Mouse (Mus musculus) intestine, embryonic 16.5 days (tissue): ENCODE measurements around the gene Notch3. TPM values are rescaled to one million over a fixed set of nuclear protein-coding genes. Genes with fewer than 3 reads are reported as not detected.
"Not testable (repeated sequence)": the region's sequence is repeated elsewhere in the genome, so short reads cannot be mapped to it uniquely, and the experiment has no call there.

Experiments used
- ATAC-seq: fragments of 200-750 bp; cut with Nextera tagmentation; 2 replicates; pipeline ENCODE4 v1.8.0; 2017; ENCODE audit warnings: moderate TSS enrichment, moderate library complexity
- H3K27ac ChIP-seq: fragments of 300-500 bp; sonication (generic); 2 replicates; pipeline ENCODE4 v1.5.1; 2014; ENCODE audit warnings: mild to moderate bottlenecking, low read length
- H3K27me3 ChIP-seq: fragments of 300-500 bp; sonication (generic); replicated peaks from 2 replicates; pipeline ENCODE4 v1.6.1; 2014; ENCODE audit warnings: low read length, control low read depth, mixed read lengths; ENCODE audit not compliant: control insufficient read depth, insufficient read depth
- H3K36me3 ChIP-seq: fragments of 300-500 bp; sonication (generic); 2 replicates; pipeline ENCODE4 v1.6.1; 2014; ENCODE audit warnings: low read length, control low read depth; ENCODE audit not compliant: control insufficient read depth, insufficient read depth
- H3K4me1 ChIP-seq: fragments of 300-500 bp; sonication (generic); 2 replicates; pipeline ENCODE4 v1.6.1; 2014; ENCODE audit warnings: low read length, control low read depth, mixed read lengths; ENCODE audit not compliant: control insufficient read depth, insufficient read depth
- H3K4me2 ChIP-seq: fragments of 300-500 bp; sonication (generic); 2 replicates; pipeline ENCODE4 v1.6.1; 2014; ENCODE audit warnings: low read depth, low read length, control low read depth
- H3K4me3 ChIP-seq: fragments of 300-500 bp; sonication (generic); 2 replicates; pipeline ENCODE4 v1.5.1; 2014; ENCODE audit warnings: mild to moderate bottlenecking, low read length
- H3K9ac ChIP-seq: fragments of 300-500 bp; sonication (generic); 2 replicates; pipeline ENCODE4 v1.6.1; 2014; ENCODE audit warnings: low read depth, low read length
- H3K9me3 ChIP-seq: fragments of 300-500 bp; sonication (generic); 2 replicates; pipeline ENCODE4 v1.6.1; 2016; ENCODE audit warnings: low read length, control low read depth; ENCODE audit not compliant: control insufficient read depth
- WGBS: fragments of 180-500 bp; shearing (Covaris S2); extraction: QIAGEN DNeasy Blood & Tissue Kit; methylation state at CpG from one replicate; pipeline ENCODE4 v1.1.7; 2014; 5-methylcytosine and 5-hydroxymethylcytosine counted together
- polyA plus RNA-seq: library from polyadenylated mRNA; unstranded; fragments of >200 nt; fragmentation: Nextera tagmentation; extraction: Ambion mirVana; gene quantifications from 2 replicates; pipeline ENCODE4 v1.2.1, GENCODE M21; 2015

Gene Notch3
- polyA plus RNA-seq: 5.1 and 6.6 TPM in 2 replicates

GRCm38 (mm10) chr17:32166687-32167086 is at the start of gene Notch3:
Notch3 (minus strand) TSS chr17:32166852.
- Histone ChIP-seq H3K9me3 (no peaks in the 10 kb centered on the region), H3K27ac (peak within 1 kb of the TSS; percentile 78), H3K9ac (peak within 1 kb of the TSS; percentile 78), H3K4me1 (peaks cover 40% of the 10 kb centered on the region), H3K36me3 (no peaks in the 10 kb centered on the region), H3K4me2 (peak within 1 kb of the TSS; percentile 97), H3K4me3 (peak within 1 kb of the TSS; percentile 73), H3K27me3 (no peaks in the 10 kb centered on the region)
- peak; percentile 38; the same call in 1 of the 2 replicates for ATAC-seq
- 1% methylated on average over 38 of the region's 39 CpGs for WGBS

- H3K27ac ChIP-seq, H3K9ac ChIP-seq, H3K4me1 ChIP-seq, H3K9me3 ChIP-seq, H3K4me3 ChIP-seq, ATAC-seq, H3K27me3 ChIP-seq, H3K4me2 ChIP-seq: not testable (repeated sequence)
- 69% methylated on average over 4 of the region's 4 CpGs for WGBS
- peaks cover 23% of the 10 kb centered on the region for H3K36me3 ChIP-seq
Observed at GRCm38 (mm10) chr17:32215587-32215986, 48.9 kb upstream of the Notch3 start.

DNA sequence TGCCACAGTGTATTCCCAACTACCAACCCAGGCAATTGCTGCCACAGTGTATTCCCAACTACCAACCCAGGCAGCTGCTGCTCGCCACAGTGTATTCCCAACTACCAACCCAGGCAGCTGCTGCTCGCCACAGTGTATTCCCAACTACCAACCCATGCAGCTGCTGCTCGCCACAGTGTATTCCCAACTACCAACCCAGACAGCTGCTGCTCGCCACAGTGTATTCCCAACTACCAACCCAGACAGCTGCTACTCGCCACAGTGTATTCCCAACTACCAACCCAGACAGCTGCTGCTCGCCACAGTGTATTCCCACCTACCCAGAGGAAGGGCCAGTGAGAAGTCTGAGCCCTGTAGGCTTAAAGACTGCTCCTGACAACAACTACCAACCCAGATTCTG is 44.9 kb upstream of the Notch3 start:
- not testable (repeated sequence) for ATAC-seq, H3K4me3 ChIP-seq, H3K9me3 ChIP-seq, H3K9ac ChIP-seq, H3K27me3 ChIP-seq, H3K4me2 ChIP-seq, H3K27ac ChIP-seq
- WGBS: 93% methylated on average over 6 of the region's 6 CpGs
- H3K36me3 ChIP-seq: peaks cover 25% of the 10 kb centered on the region
- H3K4me1 ChIP-seq: 0 out of 2 replicates have a peak, but pooled peaks cover 12% of the 10 kb centered on the region

DNA sequence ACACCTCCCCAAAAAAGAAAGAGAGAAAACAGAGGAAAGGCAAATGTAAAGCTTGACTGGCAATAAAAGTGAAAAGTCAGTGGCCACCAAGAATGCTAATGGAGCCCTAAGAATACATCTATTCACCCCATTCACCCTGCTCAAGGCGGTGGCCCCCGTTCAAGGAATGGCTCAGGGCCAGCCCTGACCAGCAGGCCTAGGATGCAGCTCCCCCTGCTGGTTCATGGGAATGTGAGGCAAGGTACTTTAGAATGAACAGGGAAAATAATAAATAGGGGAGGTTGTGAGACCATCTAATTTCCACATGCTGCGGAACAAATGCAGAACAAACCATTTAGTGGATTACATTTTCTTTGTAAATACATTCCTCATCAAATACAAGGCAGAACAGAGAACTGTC is 43.1 kb upstream of the Notch3 start:
- Histone ChIP-seq H3K4me1 (0 out of 2 replicates have a peak, but pooled peaks cover 12% of the 10 kb centered on the region), H3K9me3 (no peaks in the 10 kb centered on the region), H3K27ac (peak overlapping the region; percentile 23; the same call in 1 of the 2 replicates), H3K4me2 (no peak overlapping the region), H3K4me3 (no peak overlapping the region), H3K27me3 (no peaks in the 10 kb centered on the region), H3K9ac (no peak overlapping the region), H3K36me3 (peaks cover 31% of the 10 kb centered on the region)
- peak; percentile 62; the same call in 1 of the 2 replicates for ATAC-seq
- WGBS: 41% methylated on average over 3 of the region's 3 CpGs

- ATAC-seq: 0 out of 2 replicates have a peak, but pooled peaks have one; percentile 35
- H3K4me1 ChIP-seq: 0 out of 2 replicates have a peak, but pooled peaks cover 12% of the 10 kb centered on the region
- 56% methylated on average over 6 of the region's 6 CpGs for WGBS
- peaks cover 31% of the 10 kb centered on the region for H3K36me3 ChIP-seq
- H3K4me2 ChIP-seq: no peak overlapping the region
- peak overlapping the region; percentile 38 for H3K27ac ChIP-seq
- no peak overlapping the region for H3K4me3 ChIP-seq
- H3K9ac ChIP-seq: no peak overlapping the region
- no peaks in the 10 kb centered on the region for H3K27me3 ChIP-seq
- H3K9me3 ChIP-seq: no peaks in the 10 kb centered on the region
Observed at GRCm38 (mm10) chr17:32209144-32209543, 42.5 kb upstream of the Notch3 start.

DNA sequence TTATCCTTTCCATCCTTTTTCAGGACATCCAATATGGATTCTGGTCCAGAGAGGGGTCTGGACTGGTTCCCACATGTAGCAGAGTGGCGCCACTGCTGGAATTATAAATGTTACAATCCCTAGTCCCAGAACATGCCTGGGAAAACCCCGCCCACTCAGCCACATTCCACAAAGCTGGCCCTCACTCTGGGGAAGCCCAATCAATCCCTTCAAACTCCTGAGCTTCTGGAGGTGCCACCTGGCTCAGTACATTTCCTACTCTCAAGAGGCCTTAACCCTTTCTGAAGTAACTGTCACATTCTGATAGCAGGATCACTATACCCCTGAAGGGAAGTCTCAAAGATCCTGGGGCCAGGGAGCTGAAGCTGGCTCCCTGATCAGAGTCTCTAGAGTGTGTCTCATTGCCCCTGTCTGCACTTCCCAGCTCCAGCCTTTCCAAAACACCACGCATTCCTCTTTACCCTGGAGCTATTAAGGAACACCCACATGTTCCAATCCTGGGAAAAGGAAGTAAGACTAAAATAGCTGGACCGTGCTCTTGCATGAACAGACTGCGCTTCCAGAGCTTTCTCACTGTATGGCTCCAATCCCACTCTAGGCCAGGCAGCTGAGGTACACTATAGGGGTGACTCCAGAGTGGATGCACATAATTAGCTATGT is 41.1 kb upstream of the Notch3 start:
- no peak; the same call in 1 of the 2 replicates for ATAC-seq
- peak overlapping the region; percentile 72 for H3K27ac ChIP-seq
- peaks cover 30% of the 10 kb centered on the region for H3K36me3 ChIP-seq
- H3K4me1 ChIP-seq: 0 out of 2 replicates have a peak, but pooled peaks cover 12% of the 10 kb centered on the region
- no peak overlapping the region for H3K9ac ChIP-seq
- no peaks in the 10 kb centered on the region for H3K27me3 ChIP-seq
- H3K4me2 ChIP-seq: no peak overlapping the region
- no peaks in the 10 kb centered on the region for H3K9me3 ChIP-seq
- no peak overlapping the region for H3K4me3 ChIP-seq
- WGBS: 64% methylated on average over 5 of the region's 5 CpGs

DNA sequence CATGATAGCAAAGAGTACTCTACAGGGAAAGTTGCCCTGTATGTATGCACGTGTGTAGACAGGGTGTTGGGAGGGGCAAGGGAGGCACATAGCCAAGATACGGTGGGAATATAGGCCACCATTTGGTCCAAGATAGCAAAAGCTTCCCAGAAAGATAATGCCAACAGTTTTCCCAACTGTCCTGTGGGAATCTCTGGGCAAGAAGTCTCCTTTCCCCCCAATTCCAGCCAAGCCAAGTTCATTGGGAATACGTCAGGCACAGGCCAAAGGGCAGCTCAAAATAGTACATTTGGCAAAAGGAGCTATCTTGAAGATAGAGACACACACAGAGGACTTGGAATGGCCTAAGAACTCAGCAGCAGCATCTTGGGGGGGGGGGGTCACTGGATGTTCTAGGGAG is 38.7 kb upstream of the Notch3 start:
- H3K9ac ChIP-seq: no peak overlapping the region
- whole genome bisulfite sequencing: 81% methylated on average over 3 of the region's 3 CpGs
- no peak for ATAC-seq
- H3K4me3 ChIP-seq: no peak overlapping the region
- H3K9me3 ChIP-seq: no peaks in the 10 kb centered on the region
- H3K4me1 ChIP-seq: 0 out of 2 replicates have a peak, but pooled peaks cover 12% of the 10 kb centered on the region
- H3K4me2 ChIP-seq: no peak overlapping the region
- no peak overlapping the region for H3K27ac ChIP-seq
- no peaks in the 10 kb centered on the region for H3K27me3 ChIP-seq
- H3K36me3 ChIP-seq: peaks cover 23% of the 10 kb centered on the region; the same call in 1 of the 2 replicates

DNA sequence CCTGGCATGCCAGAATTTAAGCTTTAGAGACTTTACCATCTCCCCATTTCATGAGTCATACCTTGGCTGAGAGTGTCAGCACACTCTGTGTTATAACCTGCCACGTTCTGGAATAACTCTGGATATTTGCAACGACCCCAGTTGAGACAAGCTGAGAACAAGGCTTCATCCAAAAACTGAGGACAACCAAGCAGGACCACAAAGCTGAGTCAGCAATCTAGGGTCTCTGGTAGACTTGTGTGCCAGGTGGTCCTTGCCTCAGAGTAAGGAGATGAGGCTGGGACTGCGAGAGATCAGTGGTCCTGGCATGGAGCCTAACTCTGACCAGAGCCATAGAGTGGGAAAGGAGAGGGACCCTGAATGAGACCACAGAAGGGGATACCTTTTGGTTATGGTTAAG is 36.3 kb upstream of the Notch3 start:
- Histone ChIP-seq H3K27me3 (no peaks in the 10 kb centered on the region), H3K4me2 (no peak overlapping the region), H3K4me1 (no peaks in the 10 kb centered on the region), H3K27ac (no peak overlapping the region), H3K4me3 (no peak overlapping the region), H3K9ac (no peak overlapping the region), H3K36me3 (peaks cover 35% of the 10 kb centered on the region), H3K9me3 (no peaks in the 10 kb centered on the region)
- ATAC-seq: no peak
- 80% methylated on average over 3 of the region's 3 CpGs for WGBS

DNA sequence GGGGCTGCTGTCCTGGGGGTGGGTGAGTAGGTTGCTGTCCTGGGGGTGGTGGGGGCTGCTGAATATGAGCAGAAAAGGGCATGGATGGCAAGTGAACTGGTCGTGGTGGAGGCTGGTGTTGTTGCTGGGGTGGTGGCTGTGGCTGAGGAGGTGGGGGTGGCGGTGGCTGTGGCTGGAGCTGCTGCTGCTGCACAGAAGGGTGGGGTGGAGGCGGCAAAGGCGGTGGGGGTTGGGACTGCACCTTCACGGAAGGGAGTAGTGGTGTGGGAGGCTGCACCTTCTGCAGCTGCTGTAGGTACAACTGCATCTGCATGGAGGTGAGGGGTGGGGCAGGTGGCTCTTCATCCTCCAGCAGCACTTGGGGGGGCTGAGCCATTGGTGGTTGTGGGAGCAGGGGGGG is 34.4 kb upstream of the Notch3 start:
- Histone ChIP-seq H3K4me1 (no peaks in the 10 kb centered on the region), H3K9ac (no peak overlapping the region), H3K9me3 (no peaks in the 10 kb centered on the region), H3K27me3 (no peaks in the 10 kb centered on the region), H3K36me3 (peaks cover 41% of the 10 kb centered on the region), H3K4me2 (no peak overlapping the region), H3K4me3 (no peak overlapping the region), H3K27ac (no peak overlapping the region)
- no peak for ATAC-seq
- 81% methylated on average over 5 of the region's 5 CpGs for WGBS
